Mouse (Mus musculus): Measurements from ENCODE around the gene Ubap1.

Gene Ubap1

DNA sequence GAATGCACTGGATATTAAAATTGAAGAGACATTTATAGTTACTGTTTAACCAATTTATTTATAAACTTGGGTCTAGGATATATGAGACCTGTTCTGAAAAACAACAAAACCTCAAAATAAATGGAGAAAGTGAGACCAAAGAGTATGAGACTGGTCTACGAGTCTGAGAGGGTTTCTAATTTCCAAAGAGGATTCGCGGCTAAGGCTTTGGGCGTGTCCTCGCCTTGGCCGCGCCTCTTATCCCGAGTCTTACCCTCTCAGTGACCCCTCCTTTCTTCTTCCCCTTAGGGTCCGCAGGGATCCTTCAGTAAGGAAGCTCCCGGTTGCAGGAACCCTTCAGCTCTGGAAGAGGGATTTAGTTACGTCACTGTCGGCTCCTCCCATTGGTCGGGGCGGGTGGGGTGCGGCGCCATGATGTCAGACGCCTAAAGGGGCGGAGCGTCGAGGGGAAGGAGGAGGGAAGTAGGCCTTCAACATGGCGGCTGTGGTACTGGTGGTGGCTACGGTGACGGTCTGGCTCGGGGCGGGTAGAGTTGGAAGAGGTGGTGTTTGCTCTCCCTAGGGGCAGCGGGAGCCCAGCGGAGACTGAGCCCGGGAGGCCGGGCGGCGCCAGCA lies at the start of gene Ubap1:
Gene Ubap1 (plus strand): TSS at position 413 of the 615 bp plus-strand sequence.
- peak; percentile 100 for DNase-seq (ENCODE audit: low read depth, low spot score)

DNA sequence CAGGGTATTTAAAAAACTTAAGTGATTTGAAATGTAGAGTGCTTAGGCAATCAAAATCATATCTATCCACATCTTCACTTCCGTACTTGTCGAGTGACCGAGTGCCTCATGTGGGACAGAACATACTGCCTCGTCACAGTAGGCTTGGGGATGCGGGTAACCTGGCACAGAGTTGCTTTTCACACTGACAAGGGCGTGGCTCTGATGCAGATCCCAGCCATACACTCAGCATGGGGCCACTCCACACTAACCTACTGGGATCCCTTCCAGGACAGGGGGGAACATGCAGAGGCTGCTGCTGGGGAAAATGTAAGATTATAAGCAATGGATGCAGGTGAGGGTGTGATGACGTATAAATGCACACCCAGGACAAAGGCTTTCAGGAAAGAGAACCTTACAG lies 45.1 kb upstream of the Ubap1 start:
- DNase-seq (ENCODE audit: low read depth, low spot score), result peak; percentile 75

DNA sequence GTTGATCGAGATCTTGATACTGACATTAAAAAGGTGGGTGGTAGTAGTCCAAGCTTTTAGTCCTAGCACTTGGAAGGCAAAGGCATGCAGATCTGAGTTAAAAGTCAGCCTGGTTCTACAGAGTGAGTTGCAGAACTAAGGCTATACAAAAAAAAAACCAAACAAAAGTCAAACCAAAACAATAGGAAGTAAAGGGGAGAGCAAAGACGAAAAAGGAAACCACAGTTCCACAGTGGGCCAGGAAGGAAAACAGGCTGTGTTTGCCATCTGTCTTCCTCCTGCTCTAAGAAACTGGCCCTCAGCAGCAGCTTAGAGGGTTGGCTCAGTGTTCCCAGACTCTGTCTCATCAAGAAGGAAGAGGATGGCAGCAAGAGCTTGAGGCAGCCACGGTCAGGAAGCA lies 44.5 kb upstream of the Ubap1 start:
- no peak for DNase-seq (ENCODE audit: low read depth, low spot score)

DNA sequence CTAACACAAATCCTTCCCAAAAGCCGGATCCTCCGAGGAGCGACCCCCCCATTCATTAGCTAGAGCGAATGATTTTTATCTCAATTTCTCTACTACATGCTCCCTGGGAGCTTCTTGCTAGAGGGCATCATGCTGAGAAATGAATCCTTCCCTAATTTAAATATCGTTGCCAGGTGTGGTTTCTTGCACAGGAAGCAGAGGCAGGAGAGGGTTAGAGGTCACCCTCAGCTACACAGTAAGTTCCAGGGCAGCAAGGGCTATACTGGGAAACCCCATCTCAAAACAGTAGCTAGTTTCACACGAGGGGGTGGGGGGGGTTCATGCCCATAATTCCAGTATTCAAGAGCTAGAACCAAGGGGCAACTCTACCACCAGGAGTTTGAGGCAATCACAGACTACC lies 41.4 kb upstream of the Ubap1 start:
- peak; percentile 89 for DNase-seq (ENCODE audit: low read depth, low spot score)

DNA sequence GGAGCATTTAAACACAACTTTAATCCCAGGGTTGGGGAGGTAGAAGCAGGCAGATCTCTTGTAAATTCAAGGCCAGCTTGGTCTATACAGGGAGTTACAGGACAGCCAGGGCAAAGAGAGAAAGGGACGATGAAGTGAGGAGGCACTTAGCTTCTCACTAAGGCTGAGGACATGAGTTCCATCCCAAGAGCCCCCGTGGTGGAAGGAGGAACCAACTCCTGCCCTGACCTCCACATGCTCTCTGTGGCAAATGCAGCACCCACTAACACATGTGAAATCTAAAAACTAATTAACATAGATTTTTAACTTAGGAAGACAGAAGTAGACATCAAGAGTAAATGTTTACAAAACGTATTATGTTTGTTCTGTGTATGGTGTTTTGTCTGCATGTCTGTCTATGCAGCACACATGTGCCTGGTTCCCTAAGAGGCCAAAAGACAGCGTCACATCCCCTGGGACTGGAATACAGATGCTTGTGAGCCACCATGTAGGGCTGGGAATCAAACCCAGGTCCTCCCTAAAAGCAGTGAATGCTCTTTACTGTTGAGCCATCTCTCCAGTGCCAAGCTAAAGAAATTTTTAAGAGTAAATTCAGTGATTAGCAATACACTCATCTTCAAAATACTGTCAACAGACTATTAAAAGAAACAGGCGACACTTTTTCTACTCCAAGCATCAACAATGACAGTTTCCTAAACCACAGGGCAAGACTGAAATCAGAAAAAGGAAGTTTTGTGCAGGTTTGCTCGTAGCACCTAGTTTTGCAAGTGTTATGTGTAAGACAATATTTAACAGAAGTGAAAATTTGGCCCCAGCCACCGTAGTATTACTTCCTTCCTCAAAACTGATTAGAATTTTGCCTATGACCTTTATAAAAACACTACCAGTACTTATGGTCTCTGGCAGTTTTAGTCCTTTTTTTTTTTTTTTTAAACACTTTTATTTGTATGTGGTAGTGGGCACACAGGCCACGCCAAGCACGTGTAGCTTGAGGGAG lies 37.9 kb upstream of the Ubap1 start:
- DNase-seq (ENCODE audit: low read depth, low spot score), result no peak

DNA sequence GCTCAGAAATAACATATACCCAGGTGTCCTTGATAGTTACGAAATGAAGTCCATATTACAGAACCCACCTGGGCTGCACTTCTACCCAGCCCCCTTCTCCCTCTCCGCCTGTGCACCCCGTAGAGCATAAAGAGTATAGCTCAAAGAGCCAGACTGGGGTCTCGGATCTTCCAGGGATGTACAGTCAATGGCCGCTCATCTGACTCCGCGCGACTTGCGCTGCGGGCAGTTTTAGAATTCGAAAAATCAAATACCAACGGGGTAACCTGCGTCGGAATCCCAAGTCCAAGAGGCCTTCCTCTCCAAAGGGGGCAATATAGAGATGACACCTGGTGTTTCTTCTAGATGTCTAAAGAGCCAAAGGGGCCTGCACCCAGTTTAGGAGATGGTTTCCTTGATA lies 35.1 kb upstream of the Ubap1 start:
- DNase-seq (ENCODE audit: low read depth, low spot score), result no peak

DNA sequence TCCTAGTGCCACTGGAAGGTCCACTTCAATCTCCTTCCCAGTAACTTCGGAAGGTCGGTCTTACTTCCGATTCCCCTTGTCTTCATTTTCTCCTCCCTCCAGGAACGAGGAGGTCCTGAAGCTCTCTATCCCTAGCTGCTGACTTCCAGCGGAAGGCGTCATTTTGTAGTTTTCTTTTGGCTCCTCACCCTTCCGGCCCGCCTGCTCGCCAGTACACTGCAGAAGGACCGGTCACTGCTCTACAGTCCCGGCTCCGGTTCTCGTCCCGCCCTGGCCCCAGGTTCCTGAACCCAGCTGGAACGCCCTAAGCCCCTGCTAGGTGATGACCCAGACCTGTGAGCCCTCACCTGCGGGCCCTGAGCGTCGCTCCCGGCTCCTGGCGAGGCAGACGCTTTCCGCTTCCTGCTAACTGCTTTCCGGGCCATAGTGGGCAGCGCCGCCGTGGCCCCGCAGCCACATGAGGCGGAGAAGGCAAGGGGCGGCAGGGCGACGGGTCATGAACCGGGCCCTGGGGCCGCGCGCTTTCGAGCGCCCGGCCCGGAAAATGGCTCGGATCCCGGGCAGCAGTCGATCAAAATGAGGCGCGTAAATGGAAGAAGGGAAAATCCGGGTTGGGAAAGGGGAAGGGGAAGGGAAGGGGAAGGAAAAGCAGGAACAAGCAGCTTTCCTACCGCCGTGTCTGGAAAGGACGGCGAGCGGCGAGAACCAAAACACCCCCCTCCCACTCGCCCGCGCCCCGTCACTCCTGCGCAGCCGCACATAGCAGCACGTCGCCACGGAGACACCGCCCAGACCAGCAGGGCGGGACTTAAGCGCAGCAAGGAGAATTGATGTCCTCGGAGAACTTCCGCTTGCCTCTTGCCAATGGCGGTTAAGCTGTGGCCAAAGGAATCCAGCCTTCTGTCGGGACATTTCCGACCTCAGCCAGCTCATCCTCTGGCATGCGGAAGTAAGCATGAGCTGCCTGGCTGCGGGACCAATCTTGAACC lies 34.4 kb upstream of the Ubap1 start, which contains the start of gene Dcaf12:
Gene Dcaf12 (minus strand): TSS at position 749 of the 989 bp plus-strand sequence.
- peak; percentile 98 for DNase-seq (ENCODE audit: low read depth, low spot score)

DNA sequence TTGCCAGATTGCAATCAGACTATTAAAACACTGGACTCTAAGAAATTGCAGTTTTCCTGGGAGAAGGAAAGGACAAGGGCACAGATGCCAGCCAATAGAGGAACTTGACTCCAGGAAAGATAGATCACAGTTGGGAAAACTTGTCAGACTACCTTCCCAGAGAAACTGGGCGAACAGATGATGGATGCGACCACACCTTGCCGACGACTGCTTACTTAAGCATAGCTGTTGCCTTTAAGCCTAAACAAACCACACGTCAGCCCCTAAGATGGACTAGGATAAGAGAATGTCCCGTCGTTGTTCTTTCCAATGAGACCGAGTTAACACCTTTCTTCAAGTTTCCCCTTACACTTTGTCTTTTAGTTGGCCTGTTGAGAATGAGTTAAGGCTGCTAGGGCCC lies 33.6 kb upstream of the Ubap1 start:
- DNase-seq (ENCODE audit: low read depth, low spot score), result no peak

DNA sequence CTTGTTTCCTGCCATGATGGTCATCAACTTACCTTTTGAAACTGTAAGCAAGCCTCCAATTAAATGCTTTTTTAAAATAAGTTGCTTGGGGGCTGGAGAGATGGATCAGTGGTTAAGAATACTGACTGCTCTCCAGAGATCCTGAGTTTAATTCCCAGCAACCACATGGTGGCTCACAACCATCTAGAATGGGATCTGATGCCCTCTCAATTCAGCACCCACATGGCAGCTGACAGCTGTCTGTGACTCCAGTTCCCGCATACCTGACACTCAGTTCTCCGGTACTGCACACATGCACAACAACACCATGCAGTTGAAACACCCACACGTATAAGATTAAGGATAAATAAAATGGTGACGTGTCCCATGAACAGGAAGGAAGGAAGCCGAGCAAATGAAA lies 30.5 kb upstream of the Ubap1 start:
- no peak for DNase-seq (ENCODE audit: low read depth, low spot score)

DNA sequence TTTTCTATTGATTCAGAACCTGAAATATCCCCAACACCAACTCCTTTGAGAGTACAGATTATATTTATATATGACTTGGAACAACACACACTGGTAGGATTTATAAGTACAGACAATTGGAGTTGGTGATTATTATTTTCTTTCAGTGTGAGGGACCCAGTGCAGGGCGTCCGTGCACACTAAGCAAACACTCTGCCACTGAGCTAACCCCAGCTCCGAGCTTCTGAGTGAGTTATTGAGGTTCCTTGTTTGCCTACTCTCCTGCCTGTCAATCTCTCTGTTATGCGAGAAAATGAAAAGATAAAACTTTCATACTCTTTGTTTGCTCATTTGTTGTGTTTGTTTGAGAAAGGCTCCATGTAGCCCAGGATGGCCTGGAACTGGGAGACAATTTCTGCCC lies 27.8 kb upstream of the Ubap1 start:
- DNase-seq (ENCODE audit: low read depth, low spot score), result no peak

DNA sequence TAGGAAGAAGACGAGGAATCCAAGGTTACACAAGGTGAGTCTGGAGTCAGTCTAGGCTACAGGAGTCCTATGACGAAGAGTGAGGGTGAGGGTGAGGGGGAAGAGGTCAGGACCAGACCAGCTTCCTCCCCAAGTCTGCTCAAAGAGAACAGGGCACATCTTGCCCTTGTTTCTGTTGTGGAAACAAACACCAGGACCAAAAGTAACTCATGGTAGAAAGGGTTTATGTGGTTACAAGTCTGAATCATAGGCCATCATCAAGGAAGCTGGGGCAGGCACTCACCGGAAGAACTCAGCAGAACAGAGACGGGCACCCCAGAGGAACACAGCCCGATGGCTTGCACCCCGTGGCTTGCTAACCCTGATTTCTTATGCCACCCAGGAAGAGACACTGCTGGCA lies 21.9 kb upstream of the Ubap1 start:
- no peak for DNase-seq (ENCODE audit: low read depth, low spot score)

DNA sequence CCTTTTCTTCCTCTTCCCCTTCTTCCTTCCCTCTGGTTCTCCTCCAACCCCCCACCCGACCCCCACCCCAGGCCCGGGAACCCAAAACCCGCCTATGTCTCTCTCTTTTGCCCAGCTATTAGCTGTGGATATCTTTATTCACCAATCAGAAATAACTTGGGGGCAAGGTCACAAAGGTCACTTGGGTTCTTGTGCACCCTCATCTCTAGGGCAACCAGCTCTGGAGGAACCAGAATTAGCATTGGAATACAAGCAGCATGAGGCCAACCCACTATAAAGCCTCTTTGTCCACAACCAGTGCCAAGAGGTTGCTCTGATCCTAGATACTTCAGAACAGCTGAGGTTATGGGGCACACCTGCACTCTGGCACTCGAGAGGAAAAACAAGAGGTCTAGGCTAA lies 19.3 kb upstream of the Ubap1 start:
- peak; percentile 98 for DNase-seq (ENCODE audit: low read depth, low spot score)

DNA sequence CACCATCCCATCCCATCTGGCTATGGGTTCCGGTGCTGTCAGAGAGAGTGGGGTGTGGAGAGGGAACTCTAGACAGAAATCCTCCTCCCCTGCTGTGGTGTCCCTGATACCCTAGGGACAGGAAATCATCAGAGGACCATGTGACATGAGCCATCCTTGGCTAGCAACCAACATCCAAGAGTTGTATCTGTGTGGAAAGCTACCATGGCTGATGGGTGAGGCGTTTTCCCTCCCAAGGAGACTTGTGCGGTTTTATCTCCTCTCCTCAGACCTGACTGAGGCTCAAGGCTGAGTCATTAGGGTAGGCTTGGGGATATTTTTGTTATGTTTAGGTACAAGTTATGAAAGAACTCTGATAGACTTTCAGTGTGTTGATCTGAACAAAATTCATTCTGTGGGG lies 17.7 kb upstream of the Ubap1 start:
- DNase-seq (ENCODE audit: low read depth, low spot score), result no peak

DNA sequence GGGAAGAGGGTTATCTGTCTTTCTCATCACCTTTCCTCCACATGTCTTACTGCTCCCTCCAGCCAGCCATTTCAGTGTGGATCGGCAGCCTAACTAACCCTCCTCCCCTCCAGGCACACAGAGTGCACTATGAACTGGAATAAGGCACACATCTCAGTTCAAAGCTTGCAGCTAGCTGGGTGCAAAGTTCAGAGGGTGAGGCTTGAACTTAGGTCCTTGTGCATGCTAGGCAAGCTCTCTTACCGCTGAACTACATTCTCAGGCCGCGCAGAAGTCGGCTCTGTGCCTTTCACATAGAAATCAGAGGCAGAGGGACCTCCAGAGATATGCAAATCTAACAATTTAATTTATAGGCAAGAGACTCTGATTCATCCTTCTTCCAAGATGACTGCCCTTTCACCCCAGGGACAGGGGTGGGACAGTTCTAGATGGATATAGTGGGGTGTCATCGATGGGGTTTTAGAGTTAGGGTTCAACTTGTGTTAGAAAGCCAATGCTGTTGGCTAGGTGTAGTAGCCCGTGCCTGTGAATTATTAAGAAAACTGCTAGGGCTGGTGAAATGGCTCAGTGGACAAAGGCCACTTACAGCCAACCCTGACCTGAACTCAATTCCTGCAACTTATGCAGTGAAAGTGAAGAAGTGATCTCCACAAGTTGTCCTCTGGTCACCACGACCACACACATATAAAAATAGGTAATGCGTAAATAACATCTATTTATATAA lies 16.9 kb upstream of the Ubap1 start:
- no peak for DNase-seq (ENCODE audit: low read depth, low spot score)

DNA sequence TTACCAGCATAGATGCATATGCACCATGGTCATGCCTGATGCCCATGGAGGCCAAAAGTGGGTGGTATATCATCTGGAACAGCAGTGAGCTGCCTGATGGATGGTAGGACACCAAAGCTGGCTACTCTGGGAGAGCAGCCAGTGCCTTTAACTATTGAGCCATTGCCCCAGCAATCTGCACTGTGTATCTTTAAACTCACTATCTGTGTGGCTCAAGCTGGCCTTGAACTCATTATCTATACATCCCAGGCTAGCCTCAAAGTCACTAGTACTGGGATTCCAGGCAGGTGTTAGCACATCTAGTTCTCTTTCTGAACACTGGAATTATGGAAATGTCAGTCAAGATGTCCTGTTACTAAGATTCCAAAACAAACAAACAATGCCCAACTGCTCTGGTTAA lies 12.2 kb upstream of the Ubap1 start:
- no peak for DNase-seq (ENCODE audit: low read depth, low spot score)

DNA sequence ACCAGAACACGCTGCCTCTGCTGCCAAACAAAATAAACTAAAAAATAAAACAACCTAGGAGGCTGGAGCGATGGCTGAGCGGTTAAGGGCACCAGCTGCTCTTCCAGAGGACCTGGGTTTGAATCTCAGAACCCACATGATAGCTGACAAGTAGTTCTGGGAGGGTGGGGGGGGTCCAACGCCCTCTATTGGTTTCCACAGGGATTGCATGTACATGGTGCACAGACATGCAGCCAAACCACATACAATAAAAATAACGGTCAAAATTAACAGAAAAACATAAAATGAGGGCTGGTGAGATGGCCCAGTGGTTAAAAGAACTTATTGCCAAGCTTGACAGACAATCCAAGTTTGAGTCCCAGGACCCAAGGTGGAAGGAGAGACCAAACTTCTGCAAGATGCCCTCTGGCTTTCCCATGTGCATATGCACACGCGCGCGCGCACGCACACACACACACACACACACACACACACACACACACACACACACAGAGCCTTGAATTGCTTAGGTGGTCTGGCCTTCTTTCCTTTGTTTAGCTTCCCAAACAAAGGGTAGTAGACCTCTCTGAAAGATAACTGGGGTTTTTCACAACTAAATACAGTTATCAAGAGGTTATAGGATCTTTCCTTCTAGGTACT lies 7.8 kb upstream of the Ubap1 start:
- peak; percentile 74 for DNase-seq (ENCODE audit: low read depth, low spot score)

DNA sequence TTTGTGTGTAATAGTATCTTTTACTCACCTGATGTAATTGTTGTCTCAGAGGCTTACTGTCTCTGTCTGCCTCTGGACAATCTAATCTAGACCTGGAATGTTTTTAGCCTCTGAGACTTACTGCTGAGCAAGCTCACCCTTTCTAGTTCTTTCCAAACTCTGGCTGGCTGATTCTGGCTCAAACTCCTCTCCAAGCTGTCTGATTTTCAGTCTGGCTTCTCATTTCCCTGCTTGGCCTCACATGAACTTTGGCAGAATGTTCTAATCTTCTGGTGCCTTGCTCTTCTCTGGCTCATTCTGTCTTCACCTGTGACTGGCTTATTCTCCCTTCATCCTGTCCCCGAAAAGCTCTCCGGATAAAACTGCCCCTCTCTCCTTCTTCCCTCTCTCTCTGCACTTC lies 2.8 kb upstream of the Ubap1 start:
- DNase-seq (ENCODE audit: low read depth, low spot score), result no peak

DNA sequence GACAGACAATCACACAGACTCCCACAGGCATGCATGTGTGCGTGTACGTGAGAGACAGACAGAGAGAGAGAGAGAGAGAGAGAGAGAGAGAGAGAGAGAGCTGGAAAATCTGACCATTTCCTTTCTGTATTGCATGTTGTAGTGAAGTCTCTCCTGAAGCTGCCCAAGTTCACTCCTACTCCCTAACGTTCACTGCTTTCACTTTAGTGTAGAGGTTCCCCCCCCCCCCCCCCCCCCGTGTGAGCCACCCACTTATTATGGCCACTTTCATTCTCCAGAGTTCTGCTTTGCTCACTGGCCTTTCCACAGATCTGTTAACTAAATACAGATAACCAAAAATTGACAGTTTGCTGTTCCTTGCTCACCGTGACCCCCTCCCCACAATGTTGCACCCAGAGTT lies 957 bp upstream of the Ubap1 start:
- no peak for DNase-seq (ENCODE audit: low read depth, low spot score)

DNA sequence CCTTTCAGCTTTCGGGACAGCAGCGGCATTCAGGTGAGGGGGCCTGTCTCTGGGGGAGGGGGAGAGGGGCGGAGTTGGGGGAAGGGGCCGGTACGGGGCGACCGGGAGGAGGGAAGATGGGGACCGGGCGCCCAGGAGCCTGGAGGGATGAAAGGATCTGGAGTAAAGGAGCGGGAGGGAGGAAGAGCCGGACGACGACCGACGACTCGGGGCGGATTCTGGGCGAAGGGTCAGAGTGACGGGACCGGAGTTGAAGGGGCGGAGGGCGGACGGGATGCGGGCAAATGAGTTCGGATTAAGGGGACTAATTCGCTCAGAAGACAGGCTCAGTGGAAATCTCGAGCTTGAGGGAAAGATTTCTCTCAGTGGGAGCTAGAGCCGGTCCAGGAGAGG lies 399 bp downstream of the Ubap1 start:
- DNase-seq (ENCODE audit: low read depth, low spot score), result no peak

DNA sequence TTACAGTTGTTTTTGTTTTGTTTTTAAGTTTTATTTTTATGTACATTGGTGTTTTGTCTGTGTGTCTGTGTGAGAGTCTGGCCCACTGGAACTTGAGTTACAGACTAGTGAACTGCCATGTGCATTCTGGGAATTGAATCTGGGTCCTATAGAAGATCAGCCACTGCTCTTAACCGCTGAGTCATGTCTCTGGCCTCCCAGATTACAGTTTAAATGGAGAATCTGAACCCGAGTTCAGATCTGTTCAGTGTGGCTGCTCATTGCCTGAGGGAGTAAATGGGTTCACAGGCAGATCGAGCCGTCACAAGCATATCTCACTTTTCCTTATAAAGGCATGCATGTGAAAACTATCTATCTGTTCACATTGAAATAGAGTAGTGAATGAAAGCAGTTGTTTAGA lies 4.0 kb downstream of the Ubap1 start:
- peak; percentile 30 for DNase-seq (ENCODE audit: low read depth, low spot score)

DNA sequence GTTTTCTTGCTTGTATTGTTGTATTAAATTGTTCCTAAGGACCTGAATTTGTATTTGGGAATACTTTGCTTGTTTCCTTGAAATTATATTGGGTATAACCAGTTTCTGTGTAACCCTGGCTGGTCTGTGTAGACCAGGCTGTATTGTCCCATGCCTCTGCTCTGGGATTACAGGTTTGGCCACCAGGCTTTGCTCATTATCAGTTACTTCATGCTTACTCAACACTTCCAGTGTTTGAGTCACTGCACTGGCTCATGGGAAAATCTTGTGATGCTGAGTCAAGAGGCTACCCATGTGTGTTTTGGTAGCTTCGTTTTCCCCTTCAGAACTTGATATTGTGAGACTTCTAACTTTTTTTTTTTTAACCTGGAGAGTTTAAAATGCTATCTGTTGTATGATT lies 4.5 kb downstream of the Ubap1 start:
- peak; percentile 66 for DNase-seq (ENCODE audit: low read depth, low spot score)

All from R1 (cell line).